Mouse (Mus musculus) testis, adult 2 months (tissue): ENCODE measurements around the gene Mast3. TPM values are rescaled to one million over a fixed set of nuclear protein-coding genes. Genes with fewer than 3 reads are reported as not detected.

Experiments
- H3K27ac ChIP-seq: fragments of 200-500 bp; 2 replicates; pipeline ENCODE4 v1.5.1; 2012; ENCODE audit warnings: low read depth, low read length; ENCODE audit not compliant: control insufficient read depth, insufficient read depth
- H3K27me3 ChIP-seq: fragments of 200-500 bp; 2 replicates; pipeline ENCODE4 v1.6.1; 2012; ENCODE audit warnings: mild to moderate bottlenecking, low read length, moderate library complexity; ENCODE audit not compliant: control insufficient read depth, insufficient read depth
- H3K36me3 ChIP-seq: fragments of 200-500 bp; 2 replicates; pipeline ENCODE4 v1.6.1; 2012; ENCODE audit warnings: mild to moderate bottlenecking, low read length; ENCODE audit not compliant: control insufficient read depth, insufficient read depth
- H3K4me1 ChIP-seq: fragments of 200-500 bp; 2 replicates; pipeline ENCODE4 v1.6.1; 2012; ENCODE audit warnings: low read length; ENCODE audit not compliant: control insufficient read depth, insufficient read depth
- H3K4me3 ChIP-seq: fragments of 200-500 bp; 2 replicates; pipeline ENCODE4 v1.5.1; 2012; ENCODE audit warnings: low read depth, mild to moderate bottlenecking, low read length, moderate library complexity, mixed read lengths; ENCODE audit not compliant: control insufficient read depth
- CTCF ChIP-seq: fragments of 200-500 bp; IDR thresholded peaks from 2 replicates; pipeline ENCODE4 v1.5.1; 2012; ENCODE audit warnings: low read depth, mild to moderate bottlenecking, inconsistent platforms, low read length, moderate library complexity; ENCODE audit not compliant: control insufficient read depth, insufficient read depth, insufficient replicate concordance
- POLR2A ChIP-seq: fragments of 200-500 bp; IDR thresholded peaks from 2 replicates; pipeline ENCODE4 v1.6.1; 2012; ENCODE audit warnings: low read depth, mild to moderate bottlenecking, inconsistent platforms, low read length, moderate library complexity; ENCODE audit not compliant: control insufficient read depth
- polyA plus RNA-seq: library from polyadenylated mRNA; depleted of rRNA; stranded (reverse); fragments of >200 nt; gene quantifications from 2 replicates; pipeline ENCODE4 v1.2.3, GENCODE M21; 2012

The Mast3 gene
- polyA plus RNA-seq, 1 experiment: 11.0 TPM

DNA sequence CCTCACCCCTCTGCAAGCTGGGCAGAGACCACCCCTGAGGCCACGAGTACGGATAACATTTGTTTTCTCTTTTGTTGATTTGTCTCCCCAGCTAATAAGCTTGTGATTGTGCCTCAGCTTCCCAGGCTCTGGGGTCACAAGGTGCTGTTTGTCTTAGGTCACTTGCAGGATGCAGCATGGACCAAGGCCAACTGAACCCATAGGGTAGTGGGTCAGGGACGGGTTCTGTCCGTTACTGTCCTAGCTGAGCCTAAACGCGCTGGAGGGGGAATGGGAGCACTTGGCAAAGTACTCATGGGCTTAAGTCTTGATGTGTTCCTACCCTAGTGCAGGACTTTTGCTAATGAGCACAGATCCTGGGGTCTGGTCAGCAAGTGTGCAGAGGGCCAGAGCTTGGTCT is 37.4 kb downstream of the Mast3 start:
- Histone ChIP-seq H3K4me1 (peaks cover 11% of the 10 kb centered on the region), H3K27me3 (no peaks in the 10 kb centered on the region), H3K4me3 (no peak overlapping the region), H3K36me3 (no peaks in the 10 kb centered on the region), H3K27ac (no peak overlapping the region)
- TF ChIP-seq POLR2A: no peak
- TF ChIP-seq CTCF: no peak

DNA sequence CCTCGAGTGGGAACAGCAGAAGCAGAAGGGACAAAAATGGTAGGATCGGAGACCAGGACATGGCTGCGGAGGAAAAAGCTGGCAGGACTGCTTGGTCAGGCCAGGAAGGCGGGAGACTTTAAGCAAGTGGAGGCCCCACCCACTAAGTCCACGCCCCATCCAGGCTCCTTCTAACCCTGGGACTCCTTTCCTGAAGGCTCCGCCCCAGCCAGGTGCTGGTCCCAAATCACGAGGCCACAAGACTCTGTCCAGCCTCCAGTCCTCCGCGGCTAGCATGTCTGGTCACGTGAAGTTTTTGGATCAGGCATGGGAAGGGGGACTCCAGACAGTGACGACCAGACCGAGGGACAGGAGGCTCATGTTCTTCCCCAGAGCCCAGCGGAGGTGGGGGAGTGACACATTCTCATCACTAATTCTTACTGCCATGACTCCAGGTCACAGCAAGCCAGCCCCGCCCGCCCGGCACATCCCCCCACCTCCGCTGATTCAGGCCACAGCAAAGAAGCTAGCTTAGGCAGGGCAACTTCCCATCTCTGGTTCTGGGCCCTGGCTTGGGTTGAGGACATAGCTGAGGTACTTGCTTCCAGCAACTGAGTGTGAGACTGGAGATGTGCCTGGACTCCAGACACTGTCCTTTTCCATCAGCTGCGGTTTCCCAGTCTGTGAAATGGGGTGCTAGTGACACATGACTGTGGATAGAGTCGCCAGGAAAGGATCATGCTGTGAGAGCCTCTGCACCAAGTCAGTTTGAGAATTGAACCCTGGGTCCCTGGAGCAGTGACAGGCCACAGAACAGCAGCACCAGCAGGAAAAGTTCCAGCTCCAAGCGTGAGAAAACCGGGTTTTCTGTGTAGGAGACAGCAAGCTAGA is 38.0 kb downstream of the Mast3 start:
- Histone ChIP-seq H3K27ac (no peak overlapping the region), H3K4me3 (peak overlapping the region; percentile 63), H3K36me3 (no peaks in the 10 kb centered on the region), H3K27me3 (no peaks in the 10 kb centered on the region), H3K4me1 (peaks cover 11% of the 10 kb centered on the region)
- TF ChIP-seq CTCF: no peak
- 0 out of 2 replicates have a peak, but pooled peaks have one; percentile 35 for TF ChIP-seq POLR2A

DNA sequence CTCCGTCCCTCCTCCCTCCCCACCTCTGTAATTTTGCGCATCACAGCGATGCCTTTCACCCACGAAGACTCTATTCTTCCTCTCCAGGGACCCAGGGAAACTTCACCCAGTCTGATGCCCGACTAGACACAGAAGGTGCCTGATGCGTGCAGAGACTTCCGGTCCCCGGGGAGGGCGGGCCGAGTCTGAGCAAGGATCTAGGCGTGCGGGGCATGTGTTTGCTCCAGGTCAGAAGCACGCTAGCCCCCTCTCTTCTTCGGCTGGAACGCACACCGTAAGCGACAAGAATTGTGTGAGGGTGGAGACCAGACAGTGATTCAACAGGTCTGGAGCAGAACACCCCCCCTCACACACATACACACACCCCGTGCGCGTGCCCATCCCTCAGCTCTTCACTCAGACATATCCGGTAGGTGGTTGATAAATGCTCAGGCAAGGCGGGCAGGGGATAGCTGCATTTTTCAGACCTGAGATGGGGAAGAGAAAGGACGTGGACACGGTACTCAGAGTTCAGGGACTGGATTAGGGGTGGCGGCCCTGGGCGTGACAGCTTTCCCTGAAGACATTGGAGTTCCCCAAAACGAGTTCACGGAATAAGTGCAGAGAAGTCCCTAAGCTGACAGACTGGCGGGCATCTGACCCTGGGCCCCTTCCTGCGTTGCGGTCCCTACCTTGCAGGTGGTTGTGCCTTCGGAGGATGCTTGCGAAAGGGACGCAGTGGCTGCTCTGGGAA is 38.9 kb downstream of the Mast3 start:
- H3K4me1 ChIP-seq: peaks cover 14% of the 10 kb centered on the region
- TF ChIP-seq POLR2A (no peak), CTCF (no peak)
- H3K27me3 ChIP-seq: no peaks in the 10 kb centered on the region
- H3K4me3 ChIP-seq: peak overlapping the region; percentile 63
- no peaks in the 10 kb centered on the region for H3K36me3 ChIP-seq
- H3K27ac ChIP-seq: no peak overlapping the region

DNA sequence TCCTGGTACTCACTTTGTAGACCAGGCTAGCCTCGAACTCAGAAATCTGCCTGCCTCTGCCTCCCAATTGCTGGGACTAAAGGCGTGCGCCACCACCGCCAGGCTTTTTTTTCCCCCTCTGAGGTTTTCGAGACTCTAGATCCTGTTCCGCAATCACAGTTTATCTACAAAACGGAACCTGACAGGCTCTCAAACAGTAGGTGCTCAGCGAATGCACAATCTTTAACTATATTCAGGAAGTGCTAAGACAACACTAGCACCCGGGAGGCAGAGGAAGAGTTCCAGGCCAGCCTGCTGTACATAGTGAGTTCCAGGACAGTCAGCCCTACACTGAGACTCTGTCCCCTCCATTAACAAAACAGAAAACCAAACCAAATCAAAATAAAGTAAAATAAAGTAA is 39.5 kb downstream of the Mast3 start:
- no peak for TF ChIP-seq CTCF
- no peaks in the 10 kb centered on the region for H3K36me3 ChIP-seq
- H3K4me3 ChIP-seq: no peak overlapping the region
- H3K27ac ChIP-seq: no peak overlapping the region
- peaks cover 16% of the 10 kb centered on the region for H3K4me1 ChIP-seq
- no peaks in the 10 kb centered on the region for H3K27me3 ChIP-seq

DNA sequence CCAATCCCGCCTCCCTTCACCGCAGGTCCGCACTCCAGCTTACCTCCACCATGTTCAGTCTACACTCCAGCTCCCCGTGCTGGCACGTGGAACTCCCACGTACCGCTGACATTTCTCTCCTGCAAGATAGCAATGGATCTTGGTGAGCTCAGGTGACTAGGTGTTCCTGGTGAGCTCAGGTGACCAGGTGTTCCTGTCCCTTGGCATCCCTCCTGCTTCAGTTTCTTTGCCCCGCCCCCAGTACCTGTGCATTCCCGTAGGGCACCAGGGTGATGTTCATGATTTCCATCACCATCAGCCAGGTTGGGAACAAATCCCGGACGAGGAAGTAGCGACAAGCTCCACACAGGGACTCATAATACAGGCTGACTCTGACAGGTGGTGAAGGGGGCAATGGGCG is 40.2 kb downstream of the Mast3 start:
- Histone ChIP-seq H3K4me1 (peaks cover 23% of the 10 kb centered on the region), H3K36me3 (no peaks in the 10 kb centered on the region), H3K27me3 (no peaks in the 10 kb centered on the region), H3K27ac (no peak overlapping the region), H3K4me3 (no peak overlapping the region)
- no peak for TF ChIP-seq POLR2A

DNA sequence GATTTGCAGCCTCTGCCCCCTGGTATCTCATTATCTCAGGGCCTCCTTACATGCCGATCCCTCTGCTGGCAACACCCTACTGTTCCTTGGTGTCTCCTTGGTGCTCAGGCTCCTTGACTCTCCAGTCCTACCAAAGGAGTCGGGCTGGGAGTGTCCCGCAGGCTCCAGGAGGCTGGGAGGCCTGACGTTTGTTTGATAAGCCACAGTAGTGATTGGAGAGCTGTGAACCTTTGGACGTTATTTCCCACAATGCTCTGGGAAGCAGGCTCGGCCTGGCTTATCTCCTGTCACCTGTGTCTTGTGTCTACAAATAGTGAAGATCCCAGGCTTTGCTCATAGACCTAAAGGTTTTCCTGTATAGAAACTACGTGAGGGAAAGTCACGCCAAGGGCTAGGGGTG is 40.8 kb downstream of the Mast3 start:
- Histone ChIP-seq H3K27me3 (no peaks in the 10 kb centered on the region), H3K27ac (no peak overlapping the region), H3K4me1 (peaks cover 23% of the 10 kb centered on the region), H3K4me3 (no peak overlapping the region), H3K36me3 (no peaks in the 10 kb centered on the region)
- TF ChIP-seq POLR2A: no peak
- TF ChIP-seq CTCF: no peak

DNA sequence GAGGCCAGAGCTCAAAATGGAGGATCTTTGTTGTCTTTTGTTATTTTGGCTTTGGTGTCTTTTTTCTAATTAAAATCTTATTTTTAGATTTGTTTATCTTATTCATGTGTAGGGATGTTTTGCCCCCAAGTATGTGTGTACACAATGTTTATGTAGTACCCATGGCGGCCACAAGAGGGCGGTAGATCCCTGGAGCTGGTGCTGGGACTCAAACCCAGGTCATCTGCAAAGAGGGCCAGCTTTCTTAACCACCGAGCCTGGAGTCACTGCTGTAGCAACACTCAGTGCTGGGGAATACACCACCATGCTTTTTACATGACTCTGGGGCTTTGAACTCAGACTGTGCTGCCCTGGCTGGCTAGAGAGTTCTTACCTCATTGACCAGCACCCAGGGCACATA is 41.5 kb downstream of the Mast3 start:
- Histone ChIP-seq H3K27ac (no peak overlapping the region), H3K4me3 (no peak overlapping the region), H3K36me3 (no peaks in the 10 kb centered on the region), H3K4me1 (peaks cover 23% of the 10 kb centered on the region), H3K27me3 (no peaks in the 10 kb centered on the region)
- no peak for TF ChIP-seq POLR2A
- TF ChIP-seq CTCF: peak; percentile 88; the same call in 1 of the 2 replicates
